Mouse (Mus musculus) erythroblast, embryonic 14.5 days (primary cell): Measurements from ENCODE around the gene Irf2.

Experiments used
- GATA1 ChIP-seq: IDR thresholded peaks from 2 replicates; pipeline ENCODE4 v1.6.1; 2012; ENCODE audit warnings: low read length, inconsistent platforms, mixed read lengths
- TAL1 ChIP-seq: IDR thresholded peaks from 3 replicates; pipeline ENCODE4 v1.6.1; 2012; ENCODE audit warnings: low read length, inconsistent platforms, mixed read lengths

DNA sequence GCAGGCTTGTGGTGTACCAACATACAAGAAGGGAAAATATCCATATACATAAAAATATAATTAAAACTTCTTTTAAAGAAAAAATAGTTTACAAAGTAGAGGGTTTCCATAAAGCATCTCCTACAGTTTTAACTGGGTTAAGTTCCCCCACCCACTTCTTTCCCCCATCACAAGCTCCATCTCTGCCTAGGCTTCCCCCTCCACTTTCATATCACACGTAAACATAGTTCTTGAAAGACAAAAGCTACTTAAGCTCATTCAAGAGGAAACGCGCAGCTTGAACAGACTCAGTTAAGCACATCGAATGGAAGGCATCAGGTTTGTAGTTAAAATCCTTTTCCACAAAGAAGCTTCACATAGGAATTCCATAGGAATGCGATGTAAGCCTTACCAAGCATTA lies 32.8 kb upstream of the Irf2 start:
- TF ChIP-seq GATA1 (no peak), TAL1 (no peak)
